Mouse (Mus musculus) lung, postnatal 0 days (tissue): ENCODE measurements around the gene Arhgef17.

Experiments used
- CTCF ChIP-seq: IDR thresholded peaks from 2 replicates; pipeline ENCODE4 v1.5.1; 2016; ENCODE audit warnings: antibody characterized with exemption, mild to moderate bottlenecking
- EP300 ChIP-seq: IDR thresholded peaks from 2 replicates; pipeline ENCODE4 v1.6.1; 2016; ENCODE audit warnings: antibody characterized with exemption, mild to moderate bottlenecking, control low read depth

DNA sequence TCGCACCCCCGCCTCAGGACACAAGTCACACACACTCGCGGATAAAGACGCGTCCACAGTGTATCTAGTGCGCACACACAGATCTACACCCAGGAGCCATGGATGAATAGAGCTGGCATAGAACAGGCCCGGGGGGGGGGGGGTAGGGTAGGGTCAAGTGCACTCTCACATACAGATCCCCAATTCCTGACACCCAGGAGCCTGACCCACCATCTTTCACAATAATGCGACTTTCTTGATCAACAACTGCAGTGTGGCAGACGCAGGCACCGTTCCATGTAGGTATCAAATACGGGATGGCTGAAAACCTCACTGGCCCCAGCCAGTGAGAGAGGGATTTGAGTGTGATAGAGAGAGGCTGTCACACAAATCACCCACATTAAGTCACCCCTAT lies 37.1 kb downstream of the Arhgef17 start:
- TF ChIP-seq CTCF (no peak), EP300 (no peak)
